ENCODE assay signal across 8 mouse cellular contexts in the genomic region with DNA sequence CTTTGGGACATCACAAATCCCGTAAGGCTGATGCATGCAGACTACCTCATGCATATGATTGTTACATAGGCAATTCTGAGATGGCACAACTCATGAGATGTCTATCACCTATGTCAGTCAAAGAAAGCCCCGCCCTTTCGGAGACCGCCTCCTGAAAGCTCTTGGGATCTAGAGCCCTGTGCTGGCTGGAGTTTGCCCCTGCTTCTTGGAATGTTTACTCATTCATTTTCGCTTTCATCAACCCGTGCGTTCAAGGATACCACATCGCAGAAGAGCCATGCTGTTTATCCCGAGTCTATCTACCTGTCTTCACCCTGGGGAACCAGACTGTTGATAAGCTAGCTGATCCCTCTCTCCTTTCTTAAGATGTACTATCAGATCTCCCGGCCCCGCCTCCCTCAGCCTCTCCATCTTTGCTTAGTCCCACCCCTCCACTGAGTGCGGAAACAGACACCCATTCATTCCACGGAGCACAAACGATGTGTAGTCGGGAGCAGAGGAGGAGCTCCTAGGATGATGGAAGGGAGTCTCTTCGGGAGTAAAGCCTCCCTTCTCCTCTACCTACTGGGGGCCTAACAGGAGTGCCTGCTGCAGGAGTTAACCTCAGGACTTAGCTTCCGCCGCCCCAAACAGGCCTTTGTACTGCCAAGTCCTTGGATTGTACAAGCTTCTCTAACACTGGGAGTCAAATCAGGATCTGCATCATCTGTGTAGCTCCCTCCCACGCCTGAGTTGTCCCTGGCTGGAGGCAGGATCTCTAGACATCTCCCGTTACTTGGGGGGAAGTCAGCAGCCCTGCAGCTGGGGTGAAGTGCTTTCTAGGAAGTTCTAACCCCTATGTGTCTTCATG.
DNase-seq lines count a peak whose midpoint lies in the region; ATAC-seq and TF ChIP-seq lines count a peak whose summit lies in the region.

No protein-coding gene starts in this region.

- H3K36me3 ChIP-seq in kidney, embryonic 14.5 days (ENCODE audit: control insufficient read depth, insufficient read depth, low read length) = no peaks in the 10 kb centered on the region
- H3K36me3 ChIP-seq in heart, postnatal 0 days (replicated peaks; ENCODE audit: control insufficient read depth, insufficient read depth, low read length) = no peaks in the 10 kb centered on the region
- no peaks in the 10 kb centered on the region for H3K36me3 ChIP-seq in neural tube, embryonic 13.5 days

- H3K4me2 ChIP-seq in kidney, embryonic 14.5 days (replicated peaks; ENCODE audit: low read depth, low read length) = peak overlapping the region; percentile 48
- H3K4me2 ChIP-seq in heart, postnatal 0 days (ENCODE audit: low read depth, low read length) = peak overlapping the region; percentile 43
- H3K4me2 ChIP-seq in neural tube, embryonic 13.5 days = peak overlapping the region; percentile 52

- intact Hi-C loops in left cerebral cortex, postnatal 10 days (cut with DNase I) = loop anchor here (2.0 to 10.0 kb wide), 4 partner anchors 23 to 915 kb away; no protein-coding TSS in a partner anchor

- peak overlapping the region; percentile 19 for H3K4me3 ChIP-seq in kidney, embryonic 14.5 days (ENCODE audit: low read length)
- H3K4me3 ChIP-seq in heart, postnatal 0 days (ENCODE audit: low read depth, low read length) = peak overlapping the region; percentile 21
- peak overlapping the region; percentile 18 for H3K4me3 ChIP-seq in neural tube, embryonic 13.5 days

- H3K27ac ChIP-seq in kidney, embryonic 14.5 days (ENCODE audit: low read depth, low read length) = no peak overlapping the region
- H3K27ac ChIP-seq in heart, postnatal 0 days (ENCODE audit: low read depth) = no peak overlapping the region
- peak overlapping the region; percentile 90 for H3K27ac ChIP-seq in neural tube, embryonic 13.5 days (replicated peaks)

- H3K9me3 ChIP-seq in kidney, embryonic 14.5 days (ENCODE audit: control insufficient read depth, low read length) = no peaks in the 10 kb centered on the region
- H3K9me3 ChIP-seq in heart, postnatal 0 days (replicated peaks; ENCODE audit: control insufficient read depth, low read length) = no peaks in the 10 kb centered on the region
- no peaks in the 10 kb centered on the region for H3K9me3 ChIP-seq in neural tube, embryonic 13.5 days

- 8% methylated on average over 20 of the region's 20 CpGs for WGBS in kidney, embryonic 14.5 days
- WGBS in heart, postnatal 0 days = 8% methylated on average over 20 of the region's 20 CpGs
- WGBS in neural tube, embryonic 13.5 days = 10% methylated on average over 20 of the region's 20 CpGs

- ATAC-seq in kidney, embryonic 14.5 days (ENCODE audit: low FRiP score, low TSS enrichment) = peak; percentile 75
- ATAC-seq in heart, postnatal 0 days (ENCODE audit: insufficient read depth, low read depth) = no peak
- ATAC-seq in neural tube, embryonic 13.5 days (ENCODE audit: low read depth) = peak; percentile 66

- peaks cover 8% of the 10 kb centered on the region; the same call in 1 of the 2 replicates for H3K4me1 ChIP-seq in kidney, embryonic 14.5 days (ENCODE audit: control insufficient read depth, insufficient read depth, low read length)
- no peaks in the 10 kb centered on the region for H3K4me1 ChIP-seq in heart, postnatal 0 days (ENCODE audit: control insufficient read depth, insufficient read depth)
- H3K4me1 ChIP-seq in neural tube, embryonic 13.5 days (replicated peaks) = peaks cover 27% of the 10 kb centered on the region

- TF ChIP-seq CTCF in heart, postnatal 0 days (IDR thresholded peaks at IDR 0.05; ENCODE audit: low read depth) = no peak

- TF ChIP-seq EP300 in heart, postnatal 0 days (IDR thresholded peaks at IDR 0.05; ENCODE audit: low read depth) = no peak

- no peaks in the 10 kb centered on the region for H3K27me3 ChIP-seq in kidney, embryonic 14.5 days (ENCODE audit: control insufficient read depth, insufficient read depth, low read length)
- peaks cover 32% of the 10 kb centered on the region for H3K27me3 ChIP-seq in heart, postnatal 0 days (ENCODE audit: control insufficient read depth, insufficient read depth, low read length)
- peaks cover 14% of the 10 kb centered on the region; the same call in 1 of the 2 replicates for H3K27me3 ChIP-seq in neural tube, embryonic 13.5 days

- no peak overlapping the region for H3K9ac ChIP-seq in kidney, embryonic 14.5 days (ENCODE audit: low read depth, low read length)
- H3K9ac ChIP-seq in heart, postnatal 0 days (replicated peaks; ENCODE audit: low read depth, low read length) = no peak overlapping the region
- H3K9ac ChIP-seq in neural tube, embryonic 13.5 days = peak overlapping the region; percentile 9

- no peak for DNase-seq in kidney, adult 11 months
- peak; percentile 55 to 59 for DNase-seq in cerebellum, postnatal 14 days
- DNase-seq in heart, postnatal 0 days (ENCODE audit: low spot score) = no peak
- peak; percentile 46 to 63 for DNase-seq in left cerebral cortex, postnatal 10 days (ENCODE audit: extremely low spot score in 1 of 2, low spot score in 2 of 2)
- no peak for DNase-seq in thymus, postnatal 0 days (ENCODE audit: low spot score)
- DNase-seq in adrenal gland, postnatal 4 days (ENCODE audit: low spot score in 2 of 2) = no peak

Comparison
In these comparisons a context has a peak if more than half of its experiments do, and no peak if none do; other contexts are left out.
1. DNase-seq: peak in cerebellum, postnatal 14 days (2 of 2) and left cerebral cortex, postnatal 10 days (2 of 2); none in kidney, adult 11 months (single experiment), heart, postnatal 0 days (single experiment), thymus, postnatal 0 days (single experiment) and adrenal gland, postnatal 4 days (0 of 2).
2. Peak in every context shown above with its lines, with median percentiles within 50 percentile points of each other: H3K4me2 ChIP-seq and H3K4me3 ChIP-seq.